Mouse (Mus musculus): ENCODE results near the gene Tmem121b. TPM values are rescaled to one million over a fixed set of nuclear protein-coding genes. Genes with fewer than 3 reads are reported as not detected.
A peak's percentile ranks its signal among the peaks of the same experiment; 100 is the strongest.

Gene Tmem121b
- 0.12 and 0.27 TPM in 2 replicates for polyA plus RNA-seq (2014; fragmentation: Nextera tagmentation; extraction: Ambion mirVana)

GRCm38 (mm10) chr6:120493374-120494181, at the start of gene Tmem121b:
Gene Tmem121b (minus strand): TSS chr6:120493807.
- ATAC-seq (replicated peaks; ENCODE audit: low FRiP score, low TSS enrichment, low read depth) (peak; percentile 59), DNase-seq (ENCODE audit: low spot score) (peak; percentile 83)
- H3K27me3 ChIP-seq (replicated peaks; ENCODE audit: control insufficient read depth, insufficient read depth, low read length), result peaks cover 26% of the 10 kb centered on the region
- no peaks in the 10 kb centered on the region for H3K36me3 ChIP-seq (ENCODE audit: control insufficient read depth, insufficient read depth, low read length)
- peak within 1 kb of the TSS; percentile 88 for H3K4me2 ChIP-seq (ENCODE audit: low read length)
- H3K4me3 ChIP-seq (ENCODE audit: low read depth, low read length), result peak within 1 kb of the TSS; percentile 60
- H3K9ac ChIP-seq (ENCODE audit: low read length), result peak within 1 kb of the TSS; percentile 30; the same call in 1 of the 2 replicates
- H3K27ac ChIP-seq (ENCODE audit: low read depth), result no peak within 1 kb of the TSS
- WGBS, result under 1% methylated on average over 52 of the region's 84 CpGs
- peaks cover 10% of the 10 kb centered on the region; the same call in 1 of the 2 replicates for H3K4me1 ChIP-seq (replicated peaks; ENCODE audit: control insufficient read depth, insufficient read depth, low read length)
- no peaks in the 10 kb centered on the region for H3K9me3 ChIP-seq (ENCODE audit: control insufficient read depth, low read length)

DNA sequence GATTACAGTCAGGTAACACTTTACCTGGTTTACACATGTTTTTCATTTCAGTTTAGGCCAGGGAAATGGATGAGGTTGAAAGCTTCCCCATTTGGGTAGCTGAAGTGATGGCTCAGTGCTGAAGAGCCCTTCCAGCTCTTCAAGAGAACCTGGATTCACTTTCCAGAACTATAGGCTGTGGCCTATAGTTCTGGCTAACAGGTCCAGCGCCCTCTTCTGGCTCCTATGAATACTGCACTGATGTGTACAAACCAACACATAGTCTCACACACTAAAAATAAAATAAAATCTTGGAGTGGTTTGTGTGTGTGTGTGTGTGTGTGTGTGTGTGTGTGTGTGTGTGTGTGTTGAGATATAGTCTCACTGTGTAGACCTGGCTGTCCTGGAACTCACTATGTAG, 48.5 kb upstream of the Tmem121b start:
- H3K9me3 ChIP-seq (ENCODE audit: control insufficient read depth, low read length), result no peaks in the 10 kb centered on the region
- WGBS, result 22% methylated on average over 1 of the region's 1 CpGs
- H3K4me3 ChIP-seq (ENCODE audit: low read depth, low read length), result no peak overlapping the region
- no peak overlapping the region for H3K4me2 ChIP-seq (ENCODE audit: low read length)
- H3K9ac ChIP-seq (ENCODE audit: low read length), result no peak overlapping the region
- DNase-seq (ENCODE audit: low spot score) (no peak), ATAC-seq (replicated peaks; ENCODE audit: low FRiP score, low TSS enrichment, low read depth) (no peak)
- H3K36me3 ChIP-seq (ENCODE audit: control insufficient read depth, insufficient read depth, low read length), result no peaks in the 10 kb centered on the region
- H3K27ac ChIP-seq (ENCODE audit: low read depth), result no peak overlapping the region
- H3K27me3 ChIP-seq (replicated peaks; ENCODE audit: control insufficient read depth, insufficient read depth, low read length), result no peaks in the 10 kb centered on the region
- no peaks in the 10 kb centered on the region for H3K4me1 ChIP-seq (replicated peaks; ENCODE audit: control insufficient read depth, insufficient read depth, low read length)

- H3K27me3 ChIP-seq (replicated peaks; ENCODE audit: control insufficient read depth, insufficient read depth, low read length), result no peaks in the 10 kb centered on the region
- no peak overlapping the region for H3K27ac ChIP-seq (ENCODE audit: low read depth)
- H3K4me1 ChIP-seq (replicated peaks; ENCODE audit: control insufficient read depth, insufficient read depth, low read length), result no peaks in the 10 kb centered on the region
- H3K4me2 ChIP-seq (ENCODE audit: low read length), result no peak overlapping the region
- 38% methylated on average over 2 of the region's 2 CpGs for WGBS
- no peak overlapping the region for H3K4me3 ChIP-seq (ENCODE audit: low read depth, low read length)
- ATAC-seq (replicated peaks; ENCODE audit: low FRiP score, low TSS enrichment, low read depth) (no peak), DNase-seq (ENCODE audit: low spot score) (no peak)
- no peaks in the 10 kb centered on the region for H3K9me3 ChIP-seq (ENCODE audit: control insufficient read depth, low read length)
- no peaks in the 10 kb centered on the region for H3K36me3 ChIP-seq (ENCODE audit: control insufficient read depth, insufficient read depth, low read length)
- H3K9ac ChIP-seq (ENCODE audit: low read length), result no peak overlapping the region
These were observed 47.8 kb upstream of the Tmem121b start for GRCm38 (mm10) chr6:120541386-120541785.

- Histone ChIP-seq H3K27me3 (replicated peaks; ENCODE audit: control insufficient read depth, insufficient read depth, low read length) (no peaks in the 10 kb centered on the region), H3K4me3 (ENCODE audit: low read depth, low read length) (no peak overlapping the region), H3K36me3 (ENCODE audit: control insufficient read depth, insufficient read depth, low read length) (no peaks in the 10 kb centered on the region), H3K4me2 (ENCODE audit: low read length) (peak overlapping the region; percentile 49; the same call in 1 of the 2 replicates), H3K9me3 (ENCODE audit: control insufficient read depth, low read length) (no peaks in the 10 kb centered on the region), H3K4me1 (replicated peaks; ENCODE audit: control insufficient read depth, insufficient read depth, low read length) (no peaks in the 10 kb centered on the region), H3K27ac (ENCODE audit: low read depth) (no peak overlapping the region), H3K9ac (ENCODE audit: low read length) (no peak overlapping the region)
- ATAC-seq (replicated peaks; ENCODE audit: low FRiP score, low TSS enrichment, low read depth) (0 out of 2 replicates have a peak, but pooled peaks have one; percentile 13), DNase-seq (ENCODE audit: low spot score) (no peak)
- 49% methylated on average over 10 of the region's 10 CpGs for WGBS
These were observed 46.2 kb upstream of the Tmem121b start for GRCm38 (mm10) chr6:120539781-120540231.

- peak; percentile 88 for ATAC-seq (replicated peaks; ENCODE audit: low FRiP score, low TSS enrichment, low read depth)
- peak; percentile 93 for DNase-seq (ENCODE audit: low spot score)
- 5% methylated on average over 16 of the region's 16 CpGs for WGBS
- Histone ChIP-seq H3K9ac (ENCODE audit: low read length) (no peak overlapping the region), H3K4me3 (ENCODE audit: low read depth, low read length) (peak overlapping the region; percentile 7), H3K27ac (ENCODE audit: low read depth) (no peak overlapping the region), H3K4me2 (ENCODE audit: low read length) (peak overlapping the region; percentile 49), H3K9me3 (ENCODE audit: control insufficient read depth, low read length) (no peaks in the 10 kb centered on the region), H3K4me1 (replicated peaks; ENCODE audit: control insufficient read depth, insufficient read depth, low read length) (no peaks in the 10 kb centered on the region), H3K27me3 (replicated peaks; ENCODE audit: control insufficient read depth, insufficient read depth, low read length) (no peaks in the 10 kb centered on the region), H3K36me3 (ENCODE audit: control insufficient read depth, insufficient read depth, low read length) (no peaks in the 10 kb centered on the region)
These were observed 45.6 kb upstream of the Tmem121b start for GRCm38 (mm10) chr6:120539132-120539759.

GRCm38 (mm10) chr6:120536337-120536736, 42.7 kb upstream of the Tmem121b start:
- no peaks in the 10 kb centered on the region for H3K27me3 ChIP-seq (replicated peaks; ENCODE audit: control insufficient read depth, insufficient read depth, low read length)
- no peak overlapping the region for H3K4me3 ChIP-seq (ENCODE audit: low read depth, low read length)
- no peaks in the 10 kb centered on the region for H3K36me3 ChIP-seq (ENCODE audit: control insufficient read depth, insufficient read depth, low read length)
- no peaks in the 10 kb centered on the region for H3K4me1 ChIP-seq (replicated peaks; ENCODE audit: control insufficient read depth, insufficient read depth, low read length)
- WGBS, result 81% methylated on average over 2 of the region's 2 CpGs
- H3K9me3 ChIP-seq (ENCODE audit: control insufficient read depth, low read length), result no peaks in the 10 kb centered on the region
- ATAC-seq (replicated peaks; ENCODE audit: low FRiP score, low TSS enrichment, low read depth) (no peak), DNase-seq (ENCODE audit: low spot score) (no peak)
- H3K4me2 ChIP-seq (ENCODE audit: low read length), result no peak overlapping the region
- H3K27ac ChIP-seq (ENCODE audit: low read depth), result no peak overlapping the region
- no peak overlapping the region for H3K9ac ChIP-seq (ENCODE audit: low read length)

GRCm38 (mm10) chr6:120532594-120532993, 39.0 kb upstream of the Tmem121b start:
- no peak overlapping the region for H3K9ac ChIP-seq (ENCODE audit: low read length)
- no peaks in the 10 kb centered on the region for H3K27me3 ChIP-seq (replicated peaks; ENCODE audit: control insufficient read depth, insufficient read depth, low read length)
- H3K4me2 ChIP-seq (ENCODE audit: low read length), result no peak overlapping the region
- no peaks in the 10 kb centered on the region for H3K36me3 ChIP-seq (ENCODE audit: control insufficient read depth, insufficient read depth, low read length)
- no peak for DNase-seq (ENCODE audit: low spot score)
- no peak overlapping the region for H3K27ac ChIP-seq (ENCODE audit: low read depth)
- 0 out of 2 replicates have a peak, but pooled peaks cover 7% of the 10 kb centered on the region for H3K4me1 ChIP-seq (replicated peaks; ENCODE audit: control insufficient read depth, insufficient read depth, low read length)
- ATAC-seq (replicated peaks; ENCODE audit: low FRiP score, low TSS enrichment, low read depth), result no peak
- H3K9me3 ChIP-seq (ENCODE audit: control insufficient read depth, low read length), result no peaks in the 10 kb centered on the region
- WGBS, result 81% methylated on average over 1 of the region's 1 CpGs
- H3K4me3 ChIP-seq (ENCODE audit: low read depth, low read length), result no peak overlapping the region

DNA sequence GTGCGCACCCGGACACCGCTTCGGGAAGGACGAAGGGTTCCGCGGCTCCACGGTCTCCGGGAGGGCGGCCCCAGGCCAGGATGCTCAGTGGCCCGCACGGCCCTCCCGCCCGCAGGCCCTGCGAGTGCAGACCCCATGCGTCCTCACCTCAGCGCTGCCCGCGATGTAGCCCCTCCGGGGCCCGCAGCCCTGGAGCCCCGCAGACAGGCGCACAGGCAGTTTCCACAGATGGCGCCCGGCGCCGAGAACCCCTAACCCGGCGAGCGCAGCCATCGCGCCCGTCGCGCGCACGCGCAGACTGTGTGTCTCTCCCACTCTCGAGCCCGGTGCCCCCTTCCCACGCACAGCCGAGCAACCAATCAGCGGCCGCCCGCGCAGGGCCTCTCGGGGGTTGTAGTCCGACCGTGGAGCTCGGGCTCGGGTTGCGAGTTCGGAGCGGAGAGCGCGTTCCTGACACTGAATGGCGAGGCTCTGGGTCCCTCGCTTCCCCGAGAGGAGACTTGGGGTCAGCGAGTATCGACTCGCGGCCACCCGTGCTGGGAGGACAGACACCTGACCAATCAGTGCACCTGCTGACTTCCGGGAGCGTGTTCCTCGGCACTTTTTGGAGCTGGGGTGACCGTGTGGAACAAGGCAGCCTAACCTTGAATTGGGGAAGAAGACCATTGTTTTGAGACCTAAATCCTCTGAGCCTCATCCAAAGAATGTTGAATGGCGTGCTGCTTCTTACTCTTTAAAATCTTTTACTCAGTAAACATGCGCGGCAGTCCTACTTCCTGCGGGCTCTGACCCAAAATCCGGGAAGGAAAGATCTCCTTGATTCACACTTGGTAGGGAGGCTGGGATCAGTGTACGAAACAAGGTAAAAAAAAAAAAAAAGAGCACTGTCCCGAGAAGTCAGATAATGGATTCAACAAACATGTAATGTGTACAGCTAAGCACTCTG, 37.7 kb upstream of the Tmem121b start, which contains the start of gene Hdhd5:
Gene Hdhd5 (minus strand): TSS at position 300 of the 946 bp plus-strand sequence.
- no peak within 1 kb of the TSS for H3K27ac ChIP-seq (ENCODE audit: low read depth)
- H3K9ac ChIP-seq (ENCODE audit: low read length), result peak within 1 kb of the TSS; percentile 74
- H3K4me2 ChIP-seq (ENCODE audit: low read length), result peak within 1 kb of the TSS; percentile 72
- WGBS, result under 1% methylated on average over 75 of the region's 75 CpGs
- no peaks in the 10 kb centered on the region for H3K27me3 ChIP-seq (replicated peaks; ENCODE audit: control insufficient read depth, insufficient read depth, low read length)
- peak within 1 kb of the TSS; percentile 68 for H3K4me3 ChIP-seq (ENCODE audit: low read depth, low read length)
- DNase-seq (ENCODE audit: low spot score) (peak; percentile 95), ATAC-seq (replicated peaks; ENCODE audit: low FRiP score, low TSS enrichment, low read depth) (peak; percentile 98)
- H3K9me3 ChIP-seq (ENCODE audit: control insufficient read depth, low read length), result no peaks in the 10 kb centered on the region
- no peaks in the 10 kb centered on the region for H3K36me3 ChIP-seq (ENCODE audit: control insufficient read depth, insufficient read depth, low read length)
- 0 out of 2 replicates have a peak, but pooled peaks cover 7% of the 10 kb centered on the region for H3K4me1 ChIP-seq (replicated peaks; ENCODE audit: control insufficient read depth, insufficient read depth, low read length)

Data from intestine, embryonic 14.5 days (tissue).